Mouse (Mus musculus) heart, adult 2 months (tissue): ENCODE results near the gene Eci1.

Experiments
- CTCF ChIP-seq: fragments of 200-600 bp; IDR thresholded peaks from 2 replicates; pipeline ENCODE4 v1.8.1; 2022; ENCODE audit warnings: antibody characterized with exemption, mild to moderate bottlenecking, moderate library complexity
- POLR2A ChIP-seq: fragments of 200-500 bp; IDR thresholded peaks from 2 replicates; pipeline ENCODE4 v1.6.1; 2011; ENCODE audit warnings: mild to moderate bottlenecking, low read depth, low read length, control low read depth; ENCODE audit not compliant: insufficient read depth

DNA sequence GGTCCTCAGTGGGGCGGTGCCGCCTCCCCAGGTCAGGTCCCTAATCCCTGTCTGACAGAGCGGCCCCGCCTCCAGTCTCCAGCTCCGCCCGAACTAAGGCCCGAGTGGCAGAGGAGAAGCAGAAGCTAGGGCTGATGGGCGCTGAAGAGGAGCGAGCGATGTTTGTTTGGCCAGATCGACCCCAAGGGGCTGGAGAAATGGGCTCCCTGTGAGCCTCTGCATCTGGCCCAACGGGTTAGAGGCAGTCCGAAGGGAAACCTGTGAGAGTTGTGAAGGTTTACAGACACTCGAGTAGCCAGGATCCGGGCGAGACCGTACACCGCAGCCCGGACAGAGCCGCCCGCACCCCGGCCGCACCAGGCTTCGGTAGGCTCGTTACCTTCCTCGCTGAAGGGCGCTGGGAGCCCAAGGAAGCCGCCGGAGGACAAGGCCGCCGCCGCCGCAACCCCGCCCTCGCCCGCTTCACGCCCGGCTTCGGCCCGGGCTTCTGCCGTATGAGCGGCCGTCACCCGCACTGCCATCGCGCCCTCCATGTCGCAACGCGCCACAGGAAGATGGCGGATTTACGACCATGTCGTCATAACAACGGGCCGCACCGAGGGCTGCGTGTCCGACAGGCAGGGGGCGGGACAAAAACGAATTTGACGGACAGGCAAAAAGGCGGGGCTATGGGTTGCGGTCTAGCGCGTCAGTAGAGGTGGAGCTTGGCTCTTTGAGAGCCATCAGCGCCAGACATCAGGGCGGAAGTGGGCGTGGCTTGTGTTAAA is 28.5 kb downstream of the Eci1 start:
- peak; percentile 90 for TF ChIP-seq POLR2A
- no peak for TF ChIP-seq CTCF
